Mouse (Mus musculus) ES-E14 (cell line): Measurements from ENCODE around the gene Dnajc6.

Experiments
- CHD2 ChIP-seq: IDR thresholded peaks from 2 replicates; pipeline ENCODE4 v1.6.1; 2014; ENCODE audit warnings: mild to moderate bottlenecking, low read depth, low read length, inconsistent platforms
- MAFK ChIP-seq: IDR thresholded peaks from 2 replicates; pipeline ENCODE4 v1.6.1; 2014; ENCODE audit warnings: mild to moderate bottlenecking, low read depth, low read length, inconsistent platforms; ENCODE audit not compliant: insufficient read depth
- ZNF384 ChIP-seq: IDR thresholded peaks from 2 replicates; pipeline ENCODE4 v1.6.1; 2012; ENCODE audit warnings: low read depth, low read length, inconsistent platforms

GRCm38 (mm10) chr4:101621241-101621640 lies 124.8 kb downstream of the Dnajc6 start:
- TF ChIP-seq ZNF384 (no peak), CHD2 (no peak), MAFK (no peak)
